In the genomic region with DNA sequence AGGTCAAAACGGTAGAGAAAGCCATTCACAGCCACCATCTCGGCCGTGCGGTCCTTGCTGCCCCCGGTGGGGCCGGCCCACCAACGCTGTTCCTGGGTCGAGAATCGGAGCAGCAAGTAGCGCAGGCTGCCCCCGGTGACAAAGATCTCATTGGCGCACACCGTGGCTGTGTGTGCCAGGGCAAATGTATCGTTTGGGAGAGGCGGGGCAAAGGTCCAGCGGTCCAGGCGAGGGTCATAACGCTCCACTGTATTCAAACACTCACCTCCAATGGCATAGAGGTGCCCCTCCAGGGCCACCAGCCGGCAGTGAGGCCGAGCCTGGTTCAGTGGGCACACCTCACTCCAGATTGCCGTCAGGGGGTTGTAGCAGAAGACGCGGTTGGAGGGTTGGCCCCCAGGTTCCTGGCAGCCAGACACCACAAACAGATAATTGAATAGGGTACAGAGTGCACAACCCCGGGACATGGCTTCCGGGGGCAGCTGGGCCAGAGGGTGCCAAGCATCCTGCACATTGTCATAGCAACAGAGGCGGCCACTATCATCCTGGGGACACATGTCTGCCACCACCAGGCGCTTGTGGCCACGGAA, we compare ENCODE assay signal across 24 mouse cellular contexts. TPM values are rescaled to one million over a fixed set of nuclear protein-coding genes. Genes with fewer than 3 reads are reported as not detected.
A peak's percentile ranks its signal among the peaks of the same experiment; 100 is the strongest.
DNase-seq lines count a peak whose midpoint lies in the region; ATAC-seq and TF ChIP-seq lines count a peak whose summit lies in the region.
"Had no signal": no experiment of that assay in that cellular context is flagged by ENCODE, and none has a peak within 500 bp of the region (broad histone marks: within the 10 kb centered on the region; RNA-seq: fewer than 3 reads in every experiment).

No protein-coding gene starts in this region.

- peaks cover 5% of the 10 kb centered on the region; the same call in 1 of the 2 replicates for H3K9me3 ChIP-seq in E14TG2a.4 (ENCODE audit: low read length)
- no peaks in the 10 kb centered on the region for H3K9me3 ChIP-seq in midbrain, embryonic 10.5 days (replicated peaks)
- no peaks in the 10 kb centered on the region for H3K9me3 ChIP-seq in forebrain, postnatal 0 days (ENCODE audit: low read length)
- H3K9me3 ChIP-seq: embryonic facial prominence, embryonic 12.5 days; heart, embryonic 10.5 days; limb, embryonic 15.5 days; stomach, embryonic 15.5 days had no signal

- DNase-seq in cerebellum, postnatal 10 days, result peak; percentile 28 to 47
- DNase-seq in cerebellum, adult 11-12 months, result no peak
- DNase-seq in kidney, adult 2 months, result peak; percentile 80
- DNase-seq in kidney, postnatal 10 days, result peak; percentile 36
- no peak for DNase-seq in midbrain, embryonic 10.5 days (ENCODE audit: low spot score)
- no peak for DNase-seq in forebrain, postnatal 0 days
- DNase-seq in adrenal gland, adult 2 months, result no peak
- DNase-seq: adrenal gland, postnatal 36 days; cerebellum, adult 2 months; gastrocnemius, postnatal 25 days; liver, postnatal 0 days; lung, postnatal 14 days; right cerebral cortex, postnatal 25 days; thymus, adult 2 months had no signal

- H3K4me3 ChIP-seq in E14TG2a.4 (replicated peaks; ENCODE audit: low read length), result peak overlapping the region; percentile 75
- H3K4me3 ChIP-seq in kidney, adult 2 months (ENCODE audit: insufficient read depth, low read depth, low read length), result peak overlapping the region; percentile 61
- H3K4me3 ChIP-seq in midbrain, embryonic 10.5 days, result no peak overlapping the region
- no peak overlapping the region for H3K4me3 ChIP-seq in forebrain, postnatal 0 days (ENCODE audit: low read depth, low read length)
- H3K4me3 ChIP-seq: embryonic facial prominence, embryonic 12.5 days; heart, embryonic 10.5 days; limb, embryonic 15.5 days; stomach, embryonic 15.5 days had no signal

- ATAC-seq in forebrain, postnatal 0 days, result no peak
- ATAC-seq: forebrain, embryonic 14.5 days; liver, postnatal 0 days; midbrain, embryonic 16.5 days had no signal

- peak overlapping the region; percentile 87 for H3K27ac ChIP-seq in kidney, adult 2 months (ENCODE audit: insufficient read depth, low read depth, low read length)
- no peak overlapping the region for H3K27ac ChIP-seq in midbrain, embryonic 10.5 days (replicated peaks)
- H3K27ac ChIP-seq in forebrain, postnatal 0 days (ENCODE audit: low read depth, low read length), result no peak overlapping the region
- H3K27ac ChIP-seq: embryonic facial prominence, embryonic 12.5 days; heart, embryonic 10.5 days; limb, embryonic 15.5 days; stomach, embryonic 15.5 days had no signal

- 0 out of 2 replicates have a peak, but pooled peaks cover 4% of the 10 kb centered on the region for H3K36me3 ChIP-seq in E14TG2a.4 (ENCODE audit: insufficient read depth, low read length)
- no peaks in the 10 kb centered on the region; the same call in 1 of the 2 replicates for H3K36me3 ChIP-seq in kidney, adult 2 months (ENCODE audit: control insufficient read depth, insufficient read depth, low read length)
- H3K36me3 ChIP-seq in midbrain, embryonic 10.5 days, result no peaks in the 10 kb centered on the region
- H3K36me3 ChIP-seq in forebrain, postnatal 0 days (ENCODE audit: insufficient read depth), result no peaks in the 10 kb centered on the region
- H3K36me3 ChIP-seq: embryonic facial prominence, embryonic 12.5 days; heart, embryonic 10.5 days; limb, embryonic 15.5 days; stomach, embryonic 15.5 days had no signal

- TF ChIP-seq POLR2A in kidney, adult 2 months (IDR thresholded peaks at IDR 0.05; ENCODE audit: low read depth, low read length), result no peak

- H3K27me3 ChIP-seq in E14TG2a.4 (ENCODE audit: insufficient read depth, low read length), result peaks cover 21% of the 10 kb centered on the region
- H3K27me3 ChIP-seq in kidney, adult 2 months (replicated peaks; ENCODE audit: control insufficient read depth, insufficient read depth, low read length), result no peaks in the 10 kb centered on the region
- peaks cover 20% of the 10 kb centered on the region for H3K27me3 ChIP-seq in midbrain, embryonic 10.5 days (ENCODE audit: low read depth, poor library complexity, severe bottlenecking)
- no peaks in the 10 kb centered on the region for H3K27me3 ChIP-seq in forebrain, postnatal 0 days (ENCODE audit: insufficient read depth, low read length)
- H3K27me3 ChIP-seq: stomach, embryonic 15.5 days had no signal

- peaks cover 87% of the 10 kb centered on the region for H3K4me1 ChIP-seq in E14TG2a.4 (replicated peaks; ENCODE audit: low read depth, low read length)
- peaks cover 24% of the 10 kb centered on the region for H3K4me1 ChIP-seq in kidney, adult 2 months (ENCODE audit: control insufficient read depth, insufficient read depth, low read length)
- H3K4me1 ChIP-seq in midbrain, embryonic 10.5 days, result peaks cover 32% of the 10 kb centered on the region
- no peaks in the 10 kb centered on the region for H3K4me1 ChIP-seq in forebrain, postnatal 0 days (ENCODE audit: insufficient read depth)
- H3K4me1 ChIP-seq: megakaryocyte, embryonic 14.5 days had no signal

- WGBS in kidney, adult 2 months, result 42% methylated on average over 28 of the region's 28 CpGs
- WGBS in midbrain, embryonic 10.5 days, result 91% methylated on average over 28 of the region's 28 CpGs
- 94% methylated on average over 28 of the region's 28 CpGs for whole genome bisulfite sequencing in forebrain, postnatal 0 days

- H3K9ac ChIP-seq in forebrain, postnatal 0 days, result no peak overlapping the region
- H3K9ac ChIP-seq: limb, embryonic 15.5 days; liver, postnatal 0 days; stomach, embryonic 15.5 days had no signal

- TF ChIP-seq CTCF in E14TG2a.4 (conservative IDR thresholded peaks at IDR 0.05; ENCODE audit: low read length), result no peak
- no peak for TF ChIP-seq CTCF in kidney, adult 2 months (conservative IDR thresholded peaks at IDR 0.05; ENCODE audit: insufficient read depth, insufficient read length, low read depth, low read length)
- no peak for TF ChIP-seq CTCF in forebrain, postnatal 0 days (IDR thresholded peaks at IDR 0.05; ENCODE audit: low read depth)

- H3K4me2 ChIP-seq in forebrain, postnatal 0 days (ENCODE audit: low read depth), result no peak overlapping the region
- H3K4me2 ChIP-seq: embryonic facial prominence, embryonic 12.5 days; limb, embryonic 15.5 days; stomach, embryonic 15.5 days had no signal

RNA-seq across cellular contexts. Expression of a gene that starts 2.1 kb away (rescaled TPM):
- polyA plus RNA-seq in kidney, adult 2 months (2012; rRNA removed), result 39.9 and 46.7 TPM in 2 replicates
- polyA plus RNA-seq in midbrain, embryonic 10.5 days (2016; fragmentation: Nextera tagmentation; extraction: Ambion mirVana), result 0.11 and 0.22 TPM in 2 replicates
- total RNA-seq in forebrain, postnatal 0 days (2014; rRNA removed), result 0.92 and 1.0 TPM in 2 replicates
- 0.19 and 0.27 TPM in 2 replicates for polyA plus RNA-seq in forebrain, postnatal 0 days (2015; fragmentation: Nextera tagmentation; extraction: Ambion mirVana)
- total RNA-seq in adrenal gland, adult 2 months (2021), result 10 to 100 TPM; 10.2 to 22.0 TPM
- polyA plus RNA-seq in adrenal gland, adult 2 months (2012; rRNA removed), result 15.2 and 25.1 TPM in 2 replicates
- total RNA-seq: common myeloid progenitor, adult 5-6 weeks; neutrophil, adult 5-6 weeks had no signal

Comparison
In these comparisons a context has a peak if more than half of its experiments do, and no peak if none do; other contexts are left out.
1. DNase-seq: peak in cerebellum, postnatal 10 days (2 of 2), kidney, adult 2 months (single experiment) and kidney, postnatal 10 days (single experiment); none in cerebellum, adult 11-12 months (single experiment), midbrain, embryonic 10.5 days (single experiment), forebrain, postnatal 0 days (single experiment) and adrenal gland, adult 2 months (single experiment).
2. H3K4me3 ChIP-seq: peak in E14TG2a.4 (single experiment) and kidney, adult 2 months (single experiment); none in midbrain, embryonic 10.5 days (single experiment) and forebrain, postnatal 0 days (single experiment).
3. RNA of a gene that starts 2.1 kb away (polyA plus RNA-seq): 39.9 to 46.7 TPM in kidney, adult 2 months and 15.2 to 25.1 TPM in adrenal gland, adult 2 months; 0.19 to 0.27 TPM in forebrain, postnatal 0 days and 0.11 to 0.22 TPM in midbrain, embryonic 10.5 days; every median in the first group is over 10 times any median in the second.